ENCODE assay signal across 25 mouse cellular contexts in genomic region chr8:117778531-117779322, GRCm38 (mm10). TPM values are rescaled to one million over a fixed set of nuclear protein-coding genes. Genes with fewer than 3 reads are reported as not detected.
DNase-seq lines count a peak whose midpoint lies in the region; ATAC-seq and TF ChIP-seq lines count a peak whose summit lies in the region.
"Had no signal": no experiment of that assay in that cellular context is flagged by ENCODE, and none has a peak within 500 bp of the region (broad histone marks: within the 10 kb centered on the region; RNA-seq: fewer than 3 reads in every experiment).

No protein-coding gene starts in this region.

- no peaks in the 10 kb centered on the region for H3K27me3 ChIP-seq in forebrain, postnatal 0 days (ENCODE audit: insufficient read depth, low read length)
- no peaks in the 10 kb centered on the region for H3K27me3 ChIP-seq in forebrain, embryonic 14.5 days (replicated peaks; ENCODE audit: control insufficient read depth, insufficient read depth, low read length)
- H3K27me3 ChIP-seq in intestine, postnatal 0 days (replicated peaks; ENCODE audit: control insufficient read depth, insufficient read depth, low read length), result no peaks in the 10 kb centered on the region
- no peaks in the 10 kb centered on the region for H3K27me3 ChIP-seq in intestine, embryonic 16.5 days (replicated peaks; ENCODE audit: control insufficient read depth, insufficient read depth, low read length)
- H3K27me3 ChIP-seq: embryonic facial prominence, embryonic 12.5 days; forebrain, embryonic 12.5 days; intestine, embryonic 15.5 days; limb, embryonic 13.5 days had no signal

- no peak overlapping the region for H3K4me2 ChIP-seq in forebrain, postnatal 0 days (ENCODE audit: low read depth)
- H3K4me2 ChIP-seq in forebrain, embryonic 14.5 days (ENCODE audit: low read length), result no peak overlapping the region
- no peak overlapping the region for H3K4me2 ChIP-seq in intestine, postnatal 0 days (replicated peaks; ENCODE audit: low read depth)
- H3K4me2 ChIP-seq in intestine, embryonic 16.5 days (ENCODE audit: low read depth, low read length), result no peak overlapping the region
- H3K4me2 ChIP-seq: embryonic facial prominence, embryonic 12.5 days; forebrain, embryonic 12.5 days; hindbrain, embryonic 14.5 days; intestine, embryonic 15.5 days; limb, embryonic 13.5 days; liver, embryonic 12.5 days had no signal

- TF ChIP-seq CTCF in forebrain, postnatal 0 days (IDR thresholded peaks at IDR 0.05; ENCODE audit: low read depth), result no peak
- 0 out of 2 replicates have a peak, but pooled peaks have one; percentile 4 for TF ChIP-seq CTCF in intestine, postnatal 0 days (IDR thresholded peaks at IDR 0.05; ENCODE audit: low read depth)
- TF ChIP-seq CTCF in brain, embryonic 14.5 days (IDR thresholded peaks at IDR 0.05; ENCODE audit: borderline replicate concordance, extremely low read depth, insufficient read depth, insufficient read length), result no peak

- TF ChIP-seq POLR2A in brain, embryonic 14.5 days (IDR thresholded peaks at IDR 0.05; ENCODE audit: borderline replicate concordance, extremely low read depth, insufficient read depth, insufficient read length, poor library complexity, severe bottlenecking), result no peak

- H3K27ac ChIP-seq in forebrain, postnatal 0 days (ENCODE audit: low read depth, low read length), result 0 out of 2 replicates have a peak overlapping the region, but pooled peaks have one; percentile 2
- no peak overlapping the region for H3K27ac ChIP-seq in forebrain, embryonic 14.5 days (ENCODE audit: low read depth, low read length)
- H3K27ac ChIP-seq in intestine, postnatal 0 days (ENCODE audit: low read depth, low read length), result no peak overlapping the region
- H3K27ac ChIP-seq in intestine, embryonic 16.5 days (ENCODE audit: low read length), result no peak overlapping the region
- H3K27ac ChIP-seq: embryonic facial prominence, embryonic 12.5 days; forebrain, embryonic 12.5 days; heart, embryonic 10.5 days; hindbrain, embryonic 14.5 days; intestine, embryonic 15.5 days; limb, embryonic 13.5 days; liver, embryonic 12.5 days had no signal

- 64% methylated on average over 11 of the region's 11 CpGs for WGBS in forebrain, postnatal 0 days
- 81% methylated on average over 11 of the region's 11 CpGs for WGBS in forebrain, embryonic 14.5 days
- WGBS in intestine, postnatal 0 days, result 66% methylated on average over 11 of the region's 11 CpGs
- 65% methylated on average over 11 of the region's 11 CpGs for WGBS in intestine, embryonic 16.5 days

- no peak overlapping the region for H3K4me3 ChIP-seq in forebrain, postnatal 0 days (ENCODE audit: low read depth, low read length)
- no peak overlapping the region for H3K4me3 ChIP-seq in forebrain, embryonic 14.5 days (ENCODE audit: low read depth, low read length)
- H3K4me3 ChIP-seq in intestine, postnatal 0 days (ENCODE audit: low read depth, low read length), result no peak overlapping the region
- no peak overlapping the region for H3K4me3 ChIP-seq in intestine, embryonic 16.5 days (ENCODE audit: low read length)
- H3K4me3 ChIP-seq: embryonic facial prominence, embryonic 12.5 days; erythroblast, embryonic 14.5 days; forebrain, embryonic 12.5 days; heart, embryonic 10.5 days; intestine, embryonic 15.5 days; limb, embryonic 13.5 days; liver, embryonic 12.5 days had no signal

- no peak for DNase-seq in forebrain, postnatal 0 days
- DNase-seq in forebrain, embryonic 14.5 days (ENCODE audit: low spot score), result no peak
- DNase-seq in lung, postnatal 36 days, result peak; percentile 5
- DNase-seq in lung, adult 18-20 months, result no peak
- DNase-seq in brain, embryonic 14.5 days (ENCODE audit: low read depth), result peak; percentile 28
- no peak for DNase-seq in spleen, adult 18-20 months
- DNase-seq: adrenal gland, postnatal 36 days; cerebellum, adult 11-12 months; cerebellum, postnatal 14 days; gastrocnemius, postnatal 36 days; heart, postnatal 4 days; lung, adult 2 months; lung, postnatal 4 days; right cerebral cortex, postnatal 14 days; thymus, postnatal 25 days had no signal

- ATAC-seq in forebrain, postnatal 0 days, result no peak
- ATAC-seq in forebrain, embryonic 14.5 days, result no peak
- ATAC-seq in intestine, postnatal 0 days, result no peak
- ATAC-seq in intestine, embryonic 16.5 days, result no peak
- ATAC-seq: intestine, embryonic 15.5 days; liver, embryonic 12.5 days had no signal

- H3K9ac ChIP-seq in forebrain, postnatal 0 days, result no peak overlapping the region
- no peak overlapping the region for H3K9ac ChIP-seq in forebrain, embryonic 14.5 days (ENCODE audit: low read length)
- no peak overlapping the region for H3K9ac ChIP-seq in intestine, postnatal 0 days (ENCODE audit: low read depth, low read length)
- no peak overlapping the region for H3K9ac ChIP-seq in intestine, embryonic 16.5 days (ENCODE audit: low read depth, low read length)
- H3K9ac ChIP-seq: embryonic facial prominence, embryonic 12.5 days; forebrain, embryonic 12.5 days; hindbrain, embryonic 14.5 days; intestine, embryonic 15.5 days; limb, embryonic 13.5 days; liver, embryonic 12.5 days had no signal

- H3K36me3 ChIP-seq in forebrain, postnatal 0 days (ENCODE audit: insufficient read depth), result no peaks in the 10 kb centered on the region
- H3K36me3 ChIP-seq in forebrain, embryonic 14.5 days (ENCODE audit: control insufficient read depth, insufficient read depth, low read length), result no peaks in the 10 kb centered on the region
- no peaks in the 10 kb centered on the region for H3K36me3 ChIP-seq in intestine, postnatal 0 days (ENCODE audit: control insufficient read depth, insufficient read depth)
- no peaks in the 10 kb centered on the region for H3K36me3 ChIP-seq in intestine, embryonic 16.5 days (ENCODE audit: control insufficient read depth, insufficient read depth, low read length)
- H3K36me3 ChIP-seq: embryonic facial prominence, embryonic 12.5 days; forebrain, embryonic 12.5 days; heart, embryonic 10.5 days; intestine, embryonic 15.5 days; limb, embryonic 13.5 days; liver, embryonic 12.5 days had no signal

- no peaks in the 10 kb centered on the region for H3K4me1 ChIP-seq in forebrain, postnatal 0 days (ENCODE audit: insufficient read depth)
- H3K4me1 ChIP-seq in forebrain, embryonic 14.5 days (ENCODE audit: control insufficient read depth, insufficient read depth, low read length), result no peaks in the 10 kb centered on the region
- no peaks in the 10 kb centered on the region for H3K4me1 ChIP-seq in intestine, postnatal 0 days (replicated peaks; ENCODE audit: control insufficient read depth, insufficient read depth, low read length)
- no peaks in the 10 kb centered on the region for H3K4me1 ChIP-seq in intestine, embryonic 16.5 days (ENCODE audit: control insufficient read depth, insufficient read depth, low read length)
- H3K4me1 ChIP-seq: embryonic facial prominence, embryonic 12.5 days; forebrain, embryonic 12.5 days; heart, embryonic 10.5 days; intestine, embryonic 15.5 days; limb, embryonic 13.5 days had no signal

- H3K9me3 ChIP-seq in forebrain, postnatal 0 days (ENCODE audit: low read length), result no peaks in the 10 kb centered on the region
- H3K9me3 ChIP-seq in forebrain, embryonic 14.5 days (replicated peaks; ENCODE audit: control insufficient read depth, low read length), result no peaks in the 10 kb centered on the region
- H3K9me3 ChIP-seq in intestine, postnatal 0 days (ENCODE audit: control insufficient read depth), result no peaks in the 10 kb centered on the region
- H3K9me3 ChIP-seq in intestine, embryonic 16.5 days (ENCODE audit: control insufficient read depth, low read length), result no peaks in the 10 kb centered on the region
- H3K9me3 ChIP-seq: embryonic facial prominence, embryonic 12.5 days; forebrain, embryonic 12.5 days; heart, embryonic 10.5 days; intestine, embryonic 15.5 days; limb, embryonic 13.5 days; liver, embryonic 12.5 days had no signal

RNA-seq across cellular contexts. Expression of gene Mphosph6, which starts 23.0 kb away (rescaled TPM):
- 16.8 and 18.5 TPM in 2 replicates for total RNA-seq in forebrain, postnatal 0 days (2014; rRNA removed)
- polyA plus RNA-seq in forebrain, postnatal 0 days (2015; fragmentation: Nextera tagmentation; extraction: Ambion mirVana), result 38.8 and 43.8 TPM in 2 replicates
- polyA plus RNA-seq in forebrain, embryonic 14.5 days (2014; fragmentation: Nextera tagmentation; extraction: Ambion mirVana), result 41.9 and 43.4 TPM in 2 replicates
- polyA plus RNA-seq in intestine, postnatal 0 days (2015; fragmentation: Nextera tagmentation; extraction: Ambion mirVana), result 31.3 and 33.4 TPM in 2 replicates
- 40.0 and 43.4 TPM in 2 replicates for polyA plus RNA-seq in intestine, embryonic 16.5 days (2015; fragmentation: Nextera tagmentation; extraction: Ambion mirVana)
- 19.8 and 21.5 TPM in 2 replicates for polyA plus RNA-seq in brain, embryonic 14.5 days (2012; rRNA removed)

Comparison
In these comparisons a context has a peak if more than half of its experiments do, and no peak if none do; other contexts are left out.
1. DNase-seq: peak in lung, postnatal 36 days (single experiment) and brain, embryonic 14.5 days (single experiment); none in forebrain, postnatal 0 days (single experiment), forebrain, embryonic 14.5 days (single experiment), lung, adult 18-20 months (0 of 2) and spleen, adult 18-20 months (0 of 2).